Mouse (Mus musculus) hindbrain, embryonic 11.5 days (tissue): ENCODE measurements around the gene Asic1. TPM values are rescaled to one million over a fixed set of nuclear protein-coding genes. Genes with fewer than 3 reads are reported as not detected.

ENCODE experiments used
- ATAC-seq: fragments of 200-750 bp; cut with Nextera tagmentation; 2 replicates; pipeline ENCODE4 v1.8.0; 2017; ENCODE audit warnings: mild to moderate bottlenecking, moderate TSS enrichment, moderate library complexity; ENCODE audit not compliant: low FRiP score
- DNase-seq: peaks from one replicate; pipeline ENCODE4 v3.0.0-alpha.2; 2015; ENCODE audit warnings: low spot score
- H3K27ac ChIP-seq: fragments of 300-500 bp; sonication (generic); 2 replicates; pipeline ENCODE4 v1.5.1; 2014; ENCODE audit warnings: mild to moderate bottlenecking, low read depth, low read length
- H3K27me3 ChIP-seq: fragments of 300-500 bp; sonication (generic); 2 replicates; pipeline ENCODE4 v1.6.1; 2014; ENCODE audit warnings: mild to moderate bottlenecking, low read length, moderate library complexity, mixed read lengths; ENCODE audit not compliant: control insufficient read depth, insufficient read depth
- H3K36me3 ChIP-seq: fragments of 300-500 bp; sonication (generic); 2 replicates; pipeline ENCODE4 v1.6.1; 2014; ENCODE audit warnings: mild to moderate bottlenecking, low read length, moderate library complexity, mixed read lengths; ENCODE audit not compliant: control insufficient read depth, insufficient read depth
- H3K4me1 ChIP-seq: fragments of 300-500 bp; sonication (generic); replicated peaks from 2 replicates; pipeline ENCODE4 v1.6.1; 2014; ENCODE audit warnings: low read length, mixed read lengths; ENCODE audit not compliant: control insufficient read depth, insufficient read depth
- H3K4me2 ChIP-seq: fragments of 300-500 bp; sonication (generic); replicated peaks from 2 replicates; pipeline ENCODE4 v1.6.1; 2014; ENCODE audit warnings: mild to moderate bottlenecking, low read depth, low read length
- H3K4me3 ChIP-seq: fragments of 300-500 bp; sonication (generic); 2 replicates; pipeline ENCODE4 v1.5.1; 2014; ENCODE audit warnings: low read depth, low read length
- H3K9ac ChIP-seq: fragments of 300-500 bp; sonication (generic); 2 replicates; pipeline ENCODE4 v1.6.1; 2014; ENCODE audit warnings: low read depth, low read length
- H3K9me3 ChIP-seq: fragments of 300-500 bp; sonication (generic); 2 replicates; pipeline ENCODE4 v1.6.1; 2016; ENCODE audit warnings: low read length; ENCODE audit not compliant: control insufficient read depth
- WGBS: fragments of 180-500 bp; shearing (Covaris S2); extraction: QIAGEN DNeasy Blood & Tissue Kit; methylation state at CpG from one replicate; pipeline ENCODE4 v1.1.7; 2014; 5-methylcytosine and 5-hydroxymethylcytosine counted together
- polyA plus RNA-seq: library from polyadenylated mRNA; unstranded; fragments of >200 nt; fragmentation: Nextera tagmentation; extraction: Ambion mirVana; gene quantifications from 2 replicates; pipeline ENCODE4 v1.2.1, GENCODE M21; 2014

Gene Asic1
- polyA plus RNA-seq, 1 experiment from 2014 or later: 21.0 TPM

GRCm38 (mm10) chr15:99701999-99702900 is 32.1 kb downstream of the Asic1 start, which contains the start of gene Smarcd1:
Smarcd1 (plus strand) TSS chr15:99702129.
- ATAC-seq: peak; percentile 94
- 1% methylated on average over 54 of the region's 71 CpGs for WGBS

DNA sequence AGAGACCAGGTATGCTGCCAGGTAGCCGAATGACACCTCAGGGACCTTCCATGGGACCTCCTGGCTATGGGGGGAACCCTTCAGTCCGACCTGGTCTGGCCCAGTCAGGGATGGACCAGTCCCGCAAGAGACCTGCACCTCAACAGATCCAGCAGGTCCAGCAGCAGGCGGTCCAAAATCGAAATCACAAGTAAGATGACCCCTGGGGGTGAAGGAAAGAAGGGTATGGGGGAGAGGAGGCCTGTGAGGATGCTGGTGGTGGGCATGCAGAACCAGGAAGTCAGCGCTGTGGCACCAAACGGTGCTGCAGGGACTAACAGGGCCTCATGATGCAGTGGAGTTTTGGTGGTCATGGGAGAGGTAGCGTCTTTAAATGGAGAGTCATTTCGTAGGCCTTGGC is 32.9 kb downstream of the Asic1 start:
- ATAC-seq (no peak), DNase-seq (no peak)
- Histone ChIP-seq H3K27me3 (no peaks in the 10 kb centered on the region), H3K9ac (peak overlapping the region; percentile 98), H3K27ac (peak overlapping the region; percentile 97), H3K4me2 (peak overlapping the region; percentile 87), H3K4me1 (peaks cover 18% of the 10 kb centered on the region), H3K4me3 (peak overlapping the region; percentile 89), H3K9me3 (no peaks in the 10 kb centered on the region), H3K36me3 (peaks cover 10% of the 10 kb centered on the region)
- WGBS: 60% methylated on average over 9 of the region's 9 CpGs

More at GRCm38 (mm10) chr15:99701999-99702900, 32.1 kb downstream of the Asic1 start, which contains the start of gene Smarcd1:
- peak; percentile 97 for DNase-seq
- Histone ChIP-seq H3K36me3 (peaks cover 2% of the 10 kb centered on the region), H3K4me3 (peak within 1 kb of the TSS; percentile 89), H3K4me2 (peak within 1 kb of the TSS; percentile 87), H3K9ac (peak within 1 kb of the TSS; percentile 98), H3K4me1 (peaks cover 18% of the 10 kb centered on the region), H3K27me3 (no peaks in the 10 kb centered on the region), H3K9me3 (no peaks in the 10 kb centered on the region), H3K27ac (peak within 1 kb of the TSS; percentile 97)

DNA sequence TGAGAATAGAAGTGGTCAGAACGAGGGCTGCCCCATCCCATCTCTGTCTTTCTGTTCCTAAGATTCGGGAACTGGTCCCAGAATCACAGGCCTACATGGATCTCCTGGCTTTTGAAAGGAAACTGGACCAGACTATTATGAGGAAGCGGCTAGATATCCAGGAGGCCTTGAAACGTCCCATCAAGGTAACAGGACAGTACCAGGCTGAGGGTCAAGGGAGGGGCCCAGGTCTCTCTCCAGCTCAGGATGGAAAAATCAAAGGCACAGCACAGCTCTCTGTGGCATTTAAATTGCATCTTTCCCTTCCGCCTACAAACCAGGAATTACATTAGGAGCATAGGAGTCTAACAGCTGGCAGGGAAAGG is 33.5 kb downstream of the Asic1 start:
- H3K27ac ChIP-seq: peak overlapping the region; percentile 97
- no peak for ATAC-seq
- H3K9me3 ChIP-seq: no peaks in the 10 kb centered on the region
- no peak for DNase-seq
- peak overlapping the region; percentile 87 for H3K4me2 ChIP-seq
- H3K36me3 ChIP-seq: peaks cover 14% of the 10 kb centered on the region
- peak overlapping the region; percentile 89 for H3K4me3 ChIP-seq
- no peaks in the 10 kb centered on the region for H3K27me3 ChIP-seq
- peaks cover 18% of the 10 kb centered on the region for H3K4me1 ChIP-seq
- 78% methylated on average over 5 of the region's 5 CpGs for WGBS
- H3K9ac ChIP-seq: peak overlapping the region; percentile 98

DNA sequence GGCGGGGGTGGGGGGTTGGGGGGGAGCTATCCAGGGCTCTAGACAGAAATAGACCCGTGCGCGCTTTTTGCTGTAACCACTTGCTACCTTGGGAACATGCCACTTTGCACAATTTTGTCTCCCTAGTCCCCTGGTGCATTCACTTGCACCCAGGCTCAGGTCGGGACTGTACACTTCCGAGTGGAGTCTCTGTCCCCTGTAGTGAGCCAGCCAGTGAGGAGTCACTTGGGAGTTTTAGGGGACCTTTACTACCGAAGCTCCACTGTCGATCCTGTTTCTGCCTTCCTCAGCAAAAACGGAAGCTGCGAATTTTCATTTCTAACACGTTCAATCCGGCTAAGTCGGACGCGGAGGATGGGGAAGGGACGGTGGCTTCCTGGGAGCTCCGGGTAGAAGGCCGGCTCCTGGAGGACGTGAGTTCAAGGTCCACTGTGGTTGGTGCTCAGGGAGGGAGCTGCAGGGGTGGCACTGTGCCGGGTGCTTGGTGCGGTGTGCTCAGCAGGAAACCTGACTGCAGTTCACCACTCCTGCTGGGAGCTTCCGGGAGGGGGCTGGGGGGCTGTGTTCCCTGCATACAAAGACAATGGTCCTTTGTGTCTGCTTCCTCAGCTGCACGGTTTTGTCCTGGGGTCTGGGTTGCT is 34.0 kb downstream of the Asic1 start:
- H3K4me2 ChIP-seq: peak overlapping the region; percentile 87
- peaks cover 19% of the 10 kb centered on the region for H3K36me3 ChIP-seq
- no peak for DNase-seq
- 26% methylated on average over 23 of the region's 23 CpGs for WGBS
- H3K27me3 ChIP-seq: no peaks in the 10 kb centered on the region
- H3K4me3 ChIP-seq: peak overlapping the region; percentile 89
- H3K27ac ChIP-seq: peak overlapping the region; percentile 97
- no peak for ATAC-seq
- peak overlapping the region; percentile 70 for H3K9ac ChIP-seq
- no peaks in the 10 kb centered on the region for H3K9me3 ChIP-seq
- H3K4me1 ChIP-seq: peaks cover 18% of the 10 kb centered on the region

DNA sequence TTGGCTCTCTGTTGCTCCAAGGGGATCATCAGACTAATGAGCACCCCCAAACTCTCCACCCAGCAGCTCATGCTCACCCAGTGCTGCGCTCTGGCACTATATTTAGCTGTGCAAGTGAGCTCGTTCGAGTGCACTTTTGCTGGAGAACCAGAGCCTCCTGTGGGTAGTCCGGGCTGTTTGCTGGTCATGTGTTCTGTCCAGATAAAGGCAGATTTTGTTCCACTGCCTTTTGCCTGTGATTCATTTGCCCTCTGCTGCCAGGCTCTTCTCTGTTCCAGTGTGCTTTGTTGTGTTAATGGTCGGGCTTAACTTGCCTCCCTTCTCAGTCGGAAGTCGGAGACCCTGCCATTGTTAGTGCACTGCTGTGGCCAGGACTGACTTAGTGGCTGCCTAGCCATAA is 34.7 kb downstream of the Asic1 start:
- H3K27me3 ChIP-seq: no peaks in the 10 kb centered on the region
- H3K4me1 ChIP-seq: peaks cover 18% of the 10 kb centered on the region
- DNase-seq (no peak), ATAC-seq (no peak)
- peaks cover 20% of the 10 kb centered on the region for H3K36me3 ChIP-seq
- H3K9ac ChIP-seq: peak overlapping the region; percentile 70
- no peaks in the 10 kb centered on the region for H3K9me3 ChIP-seq
- H3K4me2 ChIP-seq: peak overlapping the region; percentile 87
- peak overlapping the region; percentile 89 for H3K4me3 ChIP-seq
- WGBS: 33% methylated on average over 7 of the region's 7 CpGs
- peak overlapping the region; percentile 97 for H3K27ac ChIP-seq

DNA sequence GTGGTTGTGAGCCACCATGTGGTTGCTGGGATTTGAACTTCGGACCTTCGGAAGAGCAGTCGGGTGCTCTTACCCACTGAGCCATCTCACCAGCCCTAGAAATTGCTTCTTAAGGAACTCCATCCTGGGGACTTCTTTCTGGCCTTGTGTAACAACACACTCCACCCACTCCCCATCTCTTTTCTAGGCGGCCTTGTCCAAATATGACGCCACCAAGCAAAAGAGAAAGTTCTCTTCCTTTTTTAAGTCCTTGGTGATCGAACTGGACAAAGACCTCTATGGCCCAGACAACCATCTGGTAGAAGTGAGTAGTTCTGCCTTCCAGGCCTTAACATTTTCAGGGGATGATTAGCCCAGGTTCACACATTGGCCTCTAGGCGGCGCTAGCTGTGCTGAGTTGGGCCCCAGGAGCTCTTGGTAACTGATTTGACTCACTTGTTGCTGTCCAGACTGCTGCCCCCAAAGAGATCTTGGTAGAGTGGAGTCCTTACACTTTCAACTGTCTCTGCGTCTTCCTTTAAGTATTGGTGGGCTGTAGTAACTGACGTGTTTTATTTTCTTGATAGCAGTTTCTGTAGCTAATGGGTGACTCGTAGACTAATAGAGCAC is 35.4 kb downstream of the Asic1 start, which contains the start of gene Gm17349:
Gene Gm17349, minus strand, starts transcription at position 51 of the 609 bp plus-strand sequence.
- peaks cover 18% of the 10 kb centered on the region for H3K4me1 ChIP-seq
- H3K27me3 ChIP-seq: no peaks in the 10 kb centered on the region
- ATAC-seq: no peak
- peak; percentile 82 for DNase-seq
- peak within 1 kb of the TSS; percentile 89 for H3K4me3 ChIP-seq
- H3K4me2 ChIP-seq: peak within 1 kb of the TSS; percentile 87
- peak within 1 kb of the TSS; percentile 70 for H3K9ac ChIP-seq
- peak within 1 kb of the TSS; percentile 97 for H3K27ac ChIP-seq
- H3K9me3 ChIP-seq: no peaks in the 10 kb centered on the region
- 66% methylated on average over 9 of the region's 11 CpGs for WGBS
- H3K36me3 ChIP-seq: peaks cover 24% of the 10 kb centered on the region

GRCm38 (mm10) chr15:99708176-99708575 is 38.0 kb downstream of the Asic1 start:
- Histone ChIP-seq H3K27ac (no peak overlapping the region), H3K9me3 (no peaks in the 10 kb centered on the region), H3K36me3 (peaks cover 40% of the 10 kb centered on the region), H3K4me3 (no peak overlapping the region), H3K27me3 (no peaks in the 10 kb centered on the region), H3K4me2 (no peak overlapping the region), H3K9ac (no peak overlapping the region), H3K4me1 (peaks cover 13% of the 10 kb centered on the region)
- no peak for DNase-seq
- no peak for ATAC-seq
- 96% methylated on average over 13 of the region's 13 CpGs for WGBS

DNA sequence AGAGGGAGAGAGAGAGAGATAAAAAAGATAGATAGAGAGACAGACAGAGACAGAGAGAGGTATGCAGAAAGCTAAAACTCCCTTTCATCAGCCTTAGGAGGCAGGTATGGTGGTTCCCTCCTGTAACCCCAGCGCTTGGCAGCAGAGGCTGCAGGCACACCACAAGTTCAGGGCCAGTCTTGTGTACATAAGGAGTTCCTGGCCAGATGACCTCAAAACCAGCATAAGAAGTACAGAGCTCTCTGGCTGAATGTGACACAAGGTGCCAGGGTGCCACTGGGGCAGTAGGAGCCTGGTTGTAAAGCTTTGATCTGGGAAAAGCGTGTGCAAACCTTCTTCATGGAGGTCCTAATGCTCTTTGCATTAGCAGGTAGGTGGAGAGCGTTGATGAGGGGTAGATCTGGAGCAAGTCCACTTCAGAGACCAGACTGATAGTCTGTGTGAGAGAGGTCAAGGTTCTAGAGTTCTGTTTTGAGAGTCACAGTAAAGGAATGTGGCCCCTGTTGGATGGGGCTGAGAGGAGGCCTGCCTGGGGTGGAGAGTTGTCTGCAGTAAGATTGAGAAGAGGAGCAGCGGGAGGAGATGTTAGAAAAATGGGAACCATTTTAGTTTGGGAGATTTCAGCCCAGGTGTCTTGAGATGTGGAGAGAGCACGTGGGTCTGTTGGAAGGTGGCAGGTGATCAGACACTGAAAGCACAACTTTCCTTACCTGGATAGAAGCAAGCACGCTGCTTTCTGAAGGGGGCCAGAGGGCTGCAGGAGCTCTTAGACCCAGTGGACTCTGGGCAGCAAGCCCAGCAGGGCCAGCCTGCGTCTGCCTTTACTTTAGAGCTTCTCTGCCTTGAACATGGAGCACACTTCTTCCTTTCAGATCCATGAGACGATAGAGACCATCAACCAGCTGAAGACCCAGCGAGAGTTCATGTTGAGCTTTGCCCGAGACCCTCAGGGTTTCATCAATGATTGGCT is 40.3 kb downstream of the Asic1 start:
- H3K4me1 ChIP-seq: no peaks in the 10 kb centered on the region
- no peak overlapping the region for H3K4me3 ChIP-seq
- H3K27ac ChIP-seq: no peak overlapping the region
- ATAC-seq: no peak
- no peak overlapping the region for H3K4me2 ChIP-seq
- H3K27me3 ChIP-seq: no peaks in the 10 kb centered on the region
- no peak overlapping the region for H3K9ac ChIP-seq
- WGBS: 89% methylated on average over 10 of the region's 10 CpGs
- H3K36me3 ChIP-seq: peaks cover 42% of the 10 kb centered on the region
- DNase-seq: no peak
- no peaks in the 10 kb centered on the region for H3K9me3 ChIP-seq
